Mouse (Mus musculus) hindbrain, embryonic 13.5 days (tissue): ENCODE measurements around the gene Dnajc13. TPM values are rescaled to one million over a fixed set of nuclear protein-coding genes. Genes with fewer than 3 reads are reported as not detected.

Source experiments
- ATAC-seq: fragments of 200-750 bp; cut with Nextera tagmentation; 2 replicates; pipeline ENCODE4 v1.8.0; 2017; ENCODE audit warnings: moderate TSS enrichment; ENCODE audit not compliant: low FRiP score
- H3K27ac ChIP-seq: fragments of 300-500 bp; sonication (generic); 2 replicates; pipeline ENCODE4 v1.5.1; 2015; ENCODE audit warnings: inconsistent platforms, mild to moderate bottlenecking, moderate library complexity
- H3K27me3 ChIP-seq: fragments of 300-500 bp; sonication (generic); 2 replicates; pipeline ENCODE4 v1.6.1; 2015; ENCODE audit warnings: mild to moderate bottlenecking, inconsistent platforms
- H3K36me3 ChIP-seq: fragments of 300-500 bp; sonication (generic); 2 replicates; pipeline ENCODE4 v1.6.1; 2015; ENCODE audit warnings: mild to moderate bottlenecking, inconsistent platforms
- H3K4me1 ChIP-seq: fragments of 300-500 bp; sonication (generic); replicated peaks from 2 replicates; pipeline ENCODE4 v1.6.1; 2015; ENCODE audit warnings: inconsistent platforms
- H3K4me2 ChIP-seq: fragments of 300-500 bp; sonication (generic); 2 replicates; pipeline ENCODE4 v1.6.1; 2015; ENCODE audit warnings: inconsistent platforms, mild to moderate bottlenecking, moderate library complexity
- H3K4me3 ChIP-seq: fragments of 300-500 bp; sonication (generic); 2 replicates; pipeline ENCODE4 v1.5.1; 2015; ENCODE audit warnings: mild to moderate bottlenecking, inconsistent platforms
- H3K9ac ChIP-seq: fragments of 300-500 bp; sonication (generic); 2 replicates; pipeline ENCODE4 v1.6.1; 2015; ENCODE audit warnings: mild to moderate bottlenecking, inconsistent platforms
- H3K9me3 ChIP-seq: fragments of 300-500 bp; sonication (generic); 2 replicates; pipeline ENCODE4 v1.6.1; 2016; ENCODE audit warnings: inconsistent platforms
- WGBS: fragments of 180-500 bp; shearing (Covaris S2); methylation state at CpG from one replicate; pipeline ENCODE4 v1.1.7; 2015; 5-methylcytosine and 5-hydroxymethylcytosine counted together
- polyA plus RNA-seq: library from polyadenylated mRNA; unstranded; fragments of >200 nt; fragmentation: Nextera tagmentation; extraction: Ambion mirVana; gene quantifications from 2 replicates; pipeline ENCODE4 v1.2.1, GENCODE M21; 2015

Gene Dnajc13
- polyA plus RNA-seq, 1 experiment from 2014 or later = 21.4 TPM

DNA sequence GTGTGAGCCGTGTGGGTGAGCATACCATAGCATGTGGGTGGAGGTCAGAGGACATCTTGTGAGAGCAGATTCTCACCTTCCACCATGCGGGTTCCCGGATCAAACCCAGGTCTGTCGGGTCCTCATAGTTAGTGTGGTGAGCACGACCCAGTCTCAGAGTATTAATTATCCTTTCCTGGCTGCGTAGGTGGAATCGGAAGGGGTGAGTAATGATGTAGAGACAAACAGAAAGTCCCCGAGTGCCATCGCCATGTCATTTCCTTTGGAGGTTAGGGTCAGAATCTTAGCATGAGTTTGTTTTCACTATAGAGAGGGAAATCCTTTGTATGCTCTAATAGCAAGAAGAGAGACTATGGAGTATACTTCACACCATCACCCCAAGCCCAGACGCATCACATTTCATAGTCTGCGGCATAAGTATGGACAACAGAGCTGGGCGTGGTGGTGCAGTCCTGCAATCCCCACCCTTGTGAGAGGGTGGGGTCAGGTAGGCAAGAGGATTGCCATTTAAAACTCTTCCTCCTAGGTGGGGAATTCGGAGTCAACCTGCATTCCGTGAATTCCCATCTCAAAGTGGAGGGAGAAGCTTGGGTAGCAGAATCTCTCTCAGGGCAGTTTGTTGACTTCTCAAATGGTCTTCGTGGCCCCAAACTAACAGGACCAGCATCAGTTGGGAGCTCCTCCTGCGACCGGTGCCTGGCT lies 12.5 kb upstream of the Dnajc13 start:
- 87% methylated on average over 17 of the region's 17 CpGs for WGBS
- Histone ChIP-seq H3K9me3 (no peaks in the 10 kb centered on the region), H3K4me3 (no peak overlapping the region), H3K27me3 (peaks cover 4% of the 10 kb centered on the region; the same call in 1 of the 2 replicates), H3K4me2 (no peak overlapping the region), H3K4me1 (no peaks in the 10 kb centered on the region), H3K9ac (no peak overlapping the region), H3K27ac (no peak overlapping the region), H3K36me3 (no peaks in the 10 kb centered on the region)
- ATAC-seq = no peak

DNA sequence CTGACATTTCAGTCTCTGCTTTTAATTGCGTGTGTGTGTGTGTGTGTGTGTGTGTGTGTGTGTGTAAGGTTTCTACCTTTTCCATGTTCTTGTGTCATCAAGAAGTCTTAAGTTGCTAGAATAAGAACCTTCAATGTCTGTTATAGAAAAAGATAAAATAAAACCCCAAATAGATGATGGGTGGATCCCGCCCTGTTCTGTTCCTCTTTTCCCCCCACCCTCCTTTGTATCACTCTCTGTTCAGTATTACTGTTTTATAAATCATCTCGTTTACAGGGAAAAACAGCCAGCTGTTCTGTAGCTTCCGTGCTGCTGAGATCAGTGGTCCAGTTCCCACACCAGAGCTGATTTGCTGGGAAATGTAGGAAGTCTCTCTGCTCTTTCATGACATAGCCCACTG lies 9.3 kb upstream of the Dnajc13 start:
- no peaks in the 10 kb centered on the region for H3K27me3 ChIP-seq
- ATAC-seq = no peak
- WGBS = 88% methylated on average over 4 of the region's 4 CpGs
- no peak overlapping the region for H3K27ac ChIP-seq
- no peaks in the 10 kb centered on the region for H3K9me3 ChIP-seq
- no peak overlapping the region for H3K4me2 ChIP-seq
- H3K36me3 ChIP-seq = no peaks in the 10 kb centered on the region
- H3K4me1 ChIP-seq = no peaks in the 10 kb centered on the region
- H3K4me3 ChIP-seq = no peak overlapping the region
- H3K9ac ChIP-seq = no peak overlapping the region

DNA sequence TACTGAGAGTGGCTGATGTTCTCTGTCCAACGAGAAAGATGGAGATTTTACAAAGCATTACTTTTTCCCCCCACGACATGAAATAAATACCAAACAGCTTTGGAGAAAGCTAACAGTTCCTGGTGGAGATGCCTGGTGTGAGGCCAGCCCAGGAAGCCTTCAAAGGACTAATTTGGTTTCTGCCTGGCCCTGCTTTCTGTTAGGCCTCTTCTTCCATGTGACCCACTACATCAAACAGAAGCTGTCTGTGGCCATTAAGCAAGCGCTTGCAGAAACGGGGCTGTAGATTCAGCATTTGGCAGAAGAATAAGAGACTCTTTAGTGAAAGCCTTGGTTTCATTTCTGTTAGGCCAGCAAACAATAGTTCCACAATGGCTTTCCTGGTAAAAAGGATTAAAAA lies 8.9 kb upstream of the Dnajc13 start:
- no peak overlapping the region for H3K4me2 ChIP-seq
- no peak overlapping the region for H3K27ac ChIP-seq
- no peaks in the 10 kb centered on the region for H3K27me3 ChIP-seq
- H3K4me3 ChIP-seq = no peak overlapping the region
- ATAC-seq = no peak
- H3K36me3 ChIP-seq = no peaks in the 10 kb centered on the region
- no peak overlapping the region for H3K9ac ChIP-seq
- WGBS = 76% methylated on average over 4 of the region's 4 CpGs
- H3K9me3 ChIP-seq = no peaks in the 10 kb centered on the region
- H3K4me1 ChIP-seq = no peaks in the 10 kb centered on the region

- H3K9me3 ChIP-seq = no peaks in the 10 kb centered on the region
- H3K27ac ChIP-seq = 0 out of 2 replicates have a peak overlapping the region, but pooled peaks have one; percentile 30
- WGBS = 84% methylated on average over 3 of the region's 3 CpGs
- H3K4me1 ChIP-seq = no peaks in the 10 kb centered on the region
- no peaks in the 10 kb centered on the region for H3K27me3 ChIP-seq
- ATAC-seq = no peak
- H3K36me3 ChIP-seq = no peaks in the 10 kb centered on the region
- H3K4me3 ChIP-seq = no peak overlapping the region
- no peak overlapping the region for H3K9ac ChIP-seq
- no peak overlapping the region for H3K4me2 ChIP-seq
Observed at GRCm38 (mm10) chr9:104269944-104270343, 7.2 kb upstream of the Dnajc13 start.

- Histone ChIP-seq H3K36me3 (no peaks in the 10 kb centered on the region), H3K27me3 (no peaks in the 10 kb centered on the region), H3K9me3 (no peaks in the 10 kb centered on the region), H3K4me1 (no peaks in the 10 kb centered on the region), H3K9ac (no peak overlapping the region), H3K4me2 (no peak overlapping the region), H3K27ac (peak overlapping the region; percentile 30; the same call in 1 of the 2 replicates), H3K4me3 (no peak overlapping the region)
- ATAC-seq = no peak
- 47% methylated on average over 10 of the region's 10 CpGs for WGBS
Observed at GRCm38 (mm10) chr9:104269349-104269871, 6.7 kb upstream of the Dnajc13 start.

DNA sequence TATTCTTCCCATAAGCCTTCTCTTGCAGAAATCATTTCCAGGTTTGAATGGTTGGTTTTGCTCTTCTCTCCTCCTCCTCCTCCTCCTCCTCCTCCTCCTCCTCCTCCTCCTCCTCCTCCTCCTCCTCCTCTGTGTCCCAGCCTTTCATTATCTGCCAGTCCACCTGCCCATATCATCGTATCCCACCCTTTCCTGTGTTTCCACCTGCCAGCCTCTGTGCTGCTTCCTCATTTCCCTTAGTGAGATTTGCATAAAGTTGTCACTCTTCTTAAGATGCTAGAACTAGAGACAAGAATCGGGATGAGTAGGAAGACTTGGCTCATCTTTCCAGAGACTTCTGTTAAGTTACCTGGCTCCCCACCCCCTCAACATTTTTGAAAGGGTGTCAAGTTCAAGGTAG lies 1.8 kb upstream of the Dnajc13 start:
- H3K27ac ChIP-seq = no peak overlapping the region
- H3K4me2 ChIP-seq = no peak overlapping the region
- peaks cover 24% of the 10 kb centered on the region for H3K4me1 ChIP-seq
- WGBS = 94% methylated on average over 2 of the region's 2 CpGs
- no peak overlapping the region for H3K9ac ChIP-seq
- no peak overlapping the region for H3K4me3 ChIP-seq
- H3K36me3 ChIP-seq = no peaks in the 10 kb centered on the region
- H3K9me3 ChIP-seq = no peaks in the 10 kb centered on the region
- H3K27me3 ChIP-seq = no peaks in the 10 kb centered on the region
- no peak for ATAC-seq

- Histone ChIP-seq H3K9ac (peak overlapping the region; percentile 95), H3K9me3 (no peaks in the 10 kb centered on the region), H3K27ac (peak overlapping the region; percentile 93), H3K4me3 (peak overlapping the region; percentile 95), H3K4me2 (peak overlapping the region; percentile 84), H3K36me3 (no peaks in the 10 kb centered on the region), H3K27me3 (no peaks in the 10 kb centered on the region), H3K4me1 (peaks cover 31% of the 10 kb centered on the region)
- under 1% methylated on average over 36 of the region's 46 CpGs for WGBS
- no peak; the same call in none of the 2 replicates for ATAC-seq
Observed at GRCm38 (mm10) chr9:104262016-104262762, 541 bp downstream of the Dnajc13 start.

GRCm38 (mm10) chr9:104260306-104260705 lies 2.4 kb downstream of the Dnajc13 start:
- no peaks in the 10 kb centered on the region for H3K9me3 ChIP-seq
- H3K9ac ChIP-seq = 0 out of 2 replicates have a peak overlapping the region, but pooled peaks have one; percentile 25
- peaks cover 37% of the 10 kb centered on the region for H3K4me1 ChIP-seq
- H3K27me3 ChIP-seq = no peaks in the 10 kb centered on the region
- no peak overlapping the region for H3K4me2 ChIP-seq
- 65% methylated on average over 4 of the region's 4 CpGs for WGBS
- no peak for ATAC-seq
- H3K36me3 ChIP-seq = no peaks in the 10 kb centered on the region
- H3K4me3 ChIP-seq = no peak overlapping the region
- H3K27ac ChIP-seq = no peak overlapping the region

DNA sequence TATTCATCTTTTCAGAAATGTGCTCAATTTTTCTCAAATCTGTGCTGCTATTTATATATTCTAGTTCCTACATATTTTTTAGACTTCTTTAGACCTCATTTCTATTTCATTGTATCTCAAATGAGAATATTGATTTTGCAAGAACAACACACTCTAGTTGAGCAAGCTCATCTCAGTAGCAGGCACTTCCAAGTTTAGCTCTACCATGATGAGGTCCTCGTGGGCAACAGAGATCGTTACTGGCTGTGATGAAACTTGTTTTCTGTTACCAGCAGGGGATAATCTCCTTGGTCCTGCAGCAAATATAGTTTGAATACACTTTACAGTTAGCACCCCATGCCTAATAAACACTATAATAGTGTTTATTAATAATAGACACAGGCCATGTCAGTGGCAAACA lies 6.6 kb downstream of the Dnajc13 start:
- H3K9ac ChIP-seq = no peak overlapping the region
- no peak for ATAC-seq
- WGBS = 79% methylated on average over 2 of the region's 2 CpGs
- no peaks in the 10 kb centered on the region for H3K9me3 ChIP-seq
- H3K4me3 ChIP-seq = no peak overlapping the region
- H3K27me3 ChIP-seq = no peaks in the 10 kb centered on the region
- no peak overlapping the region for H3K27ac ChIP-seq
- H3K36me3 ChIP-seq = no peaks in the 10 kb centered on the region
- H3K4me2 ChIP-seq = no peak overlapping the region
- H3K4me1 ChIP-seq = peaks cover 32% of the 10 kb centered on the region

- no peak for ATAC-seq
- H3K4me1 ChIP-seq = peaks cover 18% of the 10 kb centered on the region
- H3K9ac ChIP-seq = no peak overlapping the region
- H3K27ac ChIP-seq = no peak overlapping the region
- H3K9me3 ChIP-seq = no peaks in the 10 kb centered on the region
- WGBS = 74% methylated on average over 9 of the region's 9 CpGs
- H3K27me3 ChIP-seq = no peaks in the 10 kb centered on the region
- no peak overlapping the region for H3K4me3 ChIP-seq
- H3K4me2 ChIP-seq = no peak overlapping the region
- H3K36me3 ChIP-seq = no peaks in the 10 kb centered on the region
Observed at GRCm38 (mm10) chr9:104254408-104255180, 8.1 kb downstream of the Dnajc13 start.

DNA sequence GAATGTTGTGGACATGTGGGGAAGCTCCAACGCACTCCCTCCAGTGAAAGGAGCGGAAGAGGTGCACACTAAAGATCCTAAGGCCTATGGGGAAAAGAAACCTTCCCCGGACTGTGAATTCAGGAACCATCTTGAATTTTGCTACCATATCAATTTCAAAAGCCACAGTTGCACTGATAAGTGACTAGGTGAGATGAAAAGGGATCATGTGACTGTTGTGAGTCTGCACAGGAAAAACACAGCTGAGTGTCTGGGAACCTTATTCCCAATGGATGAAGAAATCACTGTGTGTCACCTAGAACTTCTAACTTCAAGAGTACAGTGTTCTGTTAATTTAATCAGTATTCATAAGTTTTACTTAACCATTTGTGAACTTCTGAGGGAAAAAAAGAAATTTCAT lies 10.1 kb downstream of the Dnajc13 start:
- Histone ChIP-seq H3K4me2 (no peak overlapping the region), H3K9ac (no peak overlapping the region), H3K36me3 (no peaks in the 10 kb centered on the region), H3K27ac (no peak overlapping the region), H3K4me3 (no peak overlapping the region), H3K27me3 (no peaks in the 10 kb centered on the region), H3K4me1 (peaks cover 23% of the 10 kb centered on the region), H3K9me3 (no peaks in the 10 kb centered on the region)
- WGBS = 92% methylated on average over 3 of the region's 3 CpGs
- no peak for ATAC-seq

DNA sequence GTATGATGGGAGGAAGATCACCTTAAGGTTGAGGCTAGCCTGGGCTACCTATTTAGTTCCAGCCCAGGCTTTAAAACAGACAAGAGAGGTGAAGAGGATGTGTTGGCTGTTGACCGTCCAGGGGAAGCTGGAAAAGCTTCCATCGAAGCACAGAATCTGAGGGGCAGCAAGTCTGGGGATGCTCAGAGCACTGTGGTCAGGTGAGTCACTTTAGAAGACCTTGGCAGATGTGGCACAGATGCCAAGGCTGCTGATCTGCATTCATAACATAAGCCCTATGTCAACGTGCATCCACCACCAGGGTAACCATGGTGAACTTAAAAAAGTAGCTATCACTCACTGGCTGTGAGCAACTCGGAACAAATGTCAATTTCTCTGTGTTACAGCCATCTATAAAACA lies 11.0 kb downstream of the Dnajc13 start:
- peaks cover 15% of the 10 kb centered on the region for H3K4me1 ChIP-seq
- no peak overlapping the region for H3K4me3 ChIP-seq
- no peaks in the 10 kb centered on the region for H3K27me3 ChIP-seq
- WGBS = 90% methylated on average over 4 of the region's 4 CpGs
- no peak overlapping the region for H3K27ac ChIP-seq
- no peaks in the 10 kb centered on the region for H3K36me3 ChIP-seq
- no peak overlapping the region for H3K4me2 ChIP-seq
- H3K9ac ChIP-seq = no peak overlapping the region
- no peak for ATAC-seq
- no peaks in the 10 kb centered on the region for H3K9me3 ChIP-seq
